Mouse (Mus musculus): ENCODE results near the gene Csf2ra. TPM values are rescaled to one million over a fixed set of nuclear protein-coding genes. Genes with fewer than 3 reads are reported as not detected.
"Not testable (repeated sequence)": the region's sequence is repeated elsewhere in the genome, so short reads cannot be mapped to it uniquely, and the experiment has no call there.

Csf2ra gene
- total RNA-seq, 2 experiments from 2014 or later = 1.4 to 1.5 TPM

DNA sequence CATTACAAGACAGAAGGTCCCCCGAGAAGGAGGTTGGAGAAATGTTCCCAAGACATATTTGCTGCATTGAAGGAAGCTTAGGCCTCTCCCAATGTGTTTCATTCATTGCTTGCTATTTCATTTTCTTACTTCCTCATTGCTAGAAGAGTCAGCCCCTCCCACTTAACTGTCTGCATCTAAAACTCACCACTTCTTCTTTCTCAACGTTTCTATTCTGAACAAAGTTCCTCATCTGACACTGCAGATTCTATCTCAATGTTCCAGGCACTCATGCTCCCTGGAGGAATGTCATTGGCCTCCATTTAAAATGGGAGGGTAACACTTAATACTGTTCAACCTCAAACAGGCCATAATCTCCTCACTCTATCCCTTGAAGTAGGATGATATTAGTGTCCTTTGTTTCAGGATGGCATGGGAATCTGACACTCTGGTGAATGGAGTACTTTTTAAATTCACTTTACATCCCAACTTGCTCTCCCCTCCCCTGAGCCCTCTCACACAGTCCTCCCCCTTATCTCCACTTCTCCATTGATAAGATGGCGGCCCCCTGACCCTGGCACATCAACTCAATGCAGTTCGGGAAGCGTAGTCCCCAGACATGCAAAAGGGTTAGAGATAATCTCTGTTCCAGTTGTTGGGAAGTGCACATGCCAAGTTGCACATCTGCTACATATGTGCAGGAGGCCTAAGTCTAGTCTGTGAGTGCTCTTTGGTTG lies 16.6 kb upstream of the Csf2ra start:
- Histone ChIP-seq H3K4me3 (no peak overlapping the region), H3K27ac (no peak overlapping the region)
- TF ChIP-seq CTCF (IDR thresholded peaks at IDR 0.05) = no peak
- no peak for DNase-seq
- intact Hi-C loops (cut with DNase I) = no loop called here

DNA sequence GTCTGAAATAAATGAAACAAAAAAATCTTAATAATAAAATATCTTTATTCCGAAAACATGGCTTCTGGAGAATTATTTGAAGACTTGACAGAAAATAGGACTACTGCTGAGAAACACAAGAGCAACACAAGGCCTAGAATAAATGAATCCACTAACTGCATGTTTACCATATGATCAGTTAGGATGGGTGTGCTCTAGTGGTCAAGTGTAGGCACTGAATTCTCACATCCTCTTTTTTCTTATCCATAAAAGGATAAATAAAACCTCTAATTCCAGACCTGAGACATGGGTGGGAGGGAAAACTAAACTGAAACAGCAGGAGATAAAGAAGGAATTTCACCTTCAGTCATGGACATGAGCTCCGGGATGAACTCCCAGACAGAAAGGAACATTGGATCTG lies 9.7 kb upstream of the Csf2ra start:
- intact Hi-C loops (cut with DNase I) = no loop called here

DNA sequence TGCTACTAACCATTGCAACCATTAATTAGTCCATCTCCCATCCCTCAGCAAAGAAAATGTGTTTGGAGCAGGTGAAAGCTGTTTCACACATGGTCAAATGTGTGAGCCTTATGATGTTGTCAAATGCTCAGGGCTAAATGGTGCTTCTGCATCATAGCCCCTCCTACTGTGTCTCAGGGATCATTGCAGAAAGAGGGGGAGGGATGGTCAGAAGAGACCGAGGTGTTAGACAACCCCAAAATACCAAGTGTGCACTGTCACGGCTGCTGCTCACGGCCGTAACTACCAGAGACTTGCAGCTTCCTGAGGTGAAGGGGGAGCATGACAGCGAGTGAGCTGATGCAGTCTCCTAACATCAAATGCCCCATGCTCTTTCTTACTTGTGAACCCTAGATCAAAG lies 6.3 kb upstream of the Csf2ra start:
- DNase-seq = no peak
- intact Hi-C loops (cut with DNase I) = no loop called here
- Histone ChIP-seq H3K4me3 (no peak overlapping the region), H3K27ac (no peak overlapping the region)
- TF ChIP-seq CTCF (IDR thresholded peaks at IDR 0.05) = no peak

More for the DNA sequence above, 9.7 kb upstream of the Csf2ra start:
- Histone ChIP-seq H3K4me3 (no peak overlapping the region), H3K27ac (no peak overlapping the region)
- TF ChIP-seq CTCF (IDR thresholded peaks at IDR 0.05) = no peak
- DNase-seq = no peak

DNA sequence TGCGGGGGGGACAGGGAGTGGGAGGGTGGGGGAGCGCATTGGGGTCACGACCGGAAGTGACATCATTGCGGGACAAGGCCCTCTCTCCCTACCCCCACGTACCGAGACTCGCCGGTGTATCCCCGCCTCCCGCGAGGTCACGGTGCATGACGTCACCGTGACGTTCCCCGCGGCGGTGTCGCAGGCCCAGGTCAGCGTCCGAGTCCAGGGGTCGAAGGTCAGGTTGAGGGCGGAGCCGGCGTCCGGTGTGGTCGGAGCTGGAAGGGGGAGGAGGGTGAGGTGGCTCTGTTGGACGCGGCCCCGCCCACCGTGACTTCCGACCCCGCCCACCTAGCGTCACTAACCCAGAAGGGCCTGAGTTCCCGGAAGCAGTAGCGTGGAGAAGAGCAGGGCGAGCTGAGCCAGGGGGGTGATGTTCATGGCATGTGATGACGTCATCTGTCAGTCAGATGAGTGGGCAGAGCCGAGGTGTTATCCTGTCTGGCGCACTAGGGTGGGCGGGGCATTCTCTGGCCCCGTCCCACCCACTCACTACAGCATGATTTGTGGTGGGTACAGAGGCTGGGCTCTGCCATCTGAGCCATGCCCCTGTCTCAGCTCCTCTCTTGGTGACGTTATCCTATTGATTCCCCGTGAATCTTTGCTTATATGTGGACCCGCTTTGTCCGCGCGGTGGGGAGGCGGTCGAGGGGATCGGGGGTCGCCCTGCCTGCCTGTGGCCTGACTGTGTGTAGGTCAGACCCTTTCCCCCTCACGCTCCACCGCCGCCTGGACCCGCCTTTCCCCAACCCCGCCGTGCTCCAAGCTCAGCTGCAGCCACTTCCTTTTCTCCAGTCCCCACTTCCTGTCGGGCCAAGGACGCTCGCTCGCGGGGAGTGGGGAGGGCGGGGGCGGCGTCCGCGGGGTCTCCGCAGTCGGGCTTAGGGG lies 1.0 kb downstream of the Csf2ra start:
- peak overlapping the region; percentile 71 for H3K4me3 ChIP-seq
- peak overlapping the region; percentile 46 for H3K27ac ChIP-seq
- intact Hi-C loops (cut with DNase I) = no loop called here
- TF ChIP-seq CTCF (IDR thresholded peaks at IDR 0.05) = no peak
- DNase-seq = peak; percentile 66

DNA sequence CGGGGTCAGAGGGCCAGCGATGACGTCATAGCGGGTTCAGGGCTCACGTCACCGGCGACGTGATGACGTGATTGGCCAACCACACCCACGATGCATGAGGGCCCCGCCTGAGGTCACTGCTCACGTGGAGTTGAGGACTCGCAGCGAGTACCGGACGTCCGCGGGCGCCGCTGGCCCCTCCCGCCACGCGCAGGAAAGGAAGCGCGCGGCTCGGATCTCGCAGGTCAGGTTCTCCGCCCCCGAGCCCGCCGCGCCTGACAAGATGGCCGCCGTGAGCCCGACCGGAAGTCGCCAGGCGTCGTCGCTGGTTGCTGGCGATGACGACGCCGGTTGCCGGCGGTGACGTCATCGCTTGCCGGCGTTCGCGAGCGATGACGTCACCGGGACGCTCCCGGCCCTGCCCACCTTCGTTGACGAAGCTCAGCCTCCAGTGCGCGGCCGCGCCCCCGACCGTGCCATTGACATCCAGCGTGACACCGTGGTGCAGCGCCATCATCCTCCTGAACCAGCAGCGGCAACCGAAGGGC lies 1.8 kb downstream of the Csf2ra start:
- TF ChIP-seq CTCF (IDR thresholded peaks at IDR 0.05) = no peak
- Histone ChIP-seq H3K4me3 (peak overlapping the region; percentile 71), H3K27ac (peak overlapping the region; percentile 46; the same call in 1 of the 2 replicates)
- intact Hi-C loops (cut with DNase I) = no loop called here
- DNase-seq = peak; percentile 53

DNA sequence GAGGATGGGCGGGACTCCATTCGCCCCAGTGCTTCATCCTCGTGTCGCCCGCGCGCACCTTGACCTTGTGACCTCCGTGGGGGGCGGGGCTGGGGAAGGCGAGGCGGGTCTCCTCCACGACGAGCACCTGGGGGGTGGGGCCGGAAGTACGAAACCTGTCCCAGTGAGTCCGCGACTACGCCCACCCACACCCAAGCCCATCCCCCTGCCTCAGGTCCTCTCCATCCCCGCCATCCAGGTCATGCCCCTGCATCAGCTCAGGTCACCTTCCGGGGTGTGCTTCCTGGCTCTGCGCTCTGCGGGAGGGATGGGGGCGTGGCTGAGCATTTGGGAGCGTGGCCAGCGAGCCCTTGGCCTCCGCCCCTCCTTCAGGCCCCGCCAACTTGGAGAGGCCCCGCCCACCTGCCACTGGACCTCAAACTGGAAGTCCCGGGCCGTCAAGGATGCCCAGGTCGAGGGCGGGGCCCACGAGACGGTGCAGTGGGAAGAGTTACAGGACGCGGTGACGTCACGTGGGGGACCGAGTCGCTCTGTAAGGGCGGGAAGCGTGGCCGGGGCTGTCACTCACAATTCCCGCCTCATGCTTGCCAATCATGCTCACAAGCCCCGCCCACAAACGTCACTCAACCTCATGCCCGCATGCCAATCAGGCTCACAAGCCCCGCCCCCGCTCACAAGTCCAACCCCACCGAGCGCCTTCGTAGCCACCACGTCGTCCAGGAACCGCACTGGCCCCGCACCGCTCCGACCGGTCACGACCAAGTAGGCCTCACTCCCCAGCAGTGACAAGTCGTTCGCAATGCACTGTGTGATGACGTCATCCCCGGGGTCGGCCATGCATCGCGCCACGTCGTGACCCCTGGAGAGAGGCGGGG lies 2.5 kb downstream of the Csf2ra start:
- Histone ChIP-seq H3K27ac (peak overlapping the region; percentile 40; the same call in 1 of the 2 replicates), H3K4me3 (peak overlapping the region; percentile 71)
- DNase-seq = peak; percentile 28
- TF ChIP-seq CTCF (IDR thresholded peaks at IDR 0.05) = no peak
- intact Hi-C loops (cut with DNase I) = no loop called here

DNA sequence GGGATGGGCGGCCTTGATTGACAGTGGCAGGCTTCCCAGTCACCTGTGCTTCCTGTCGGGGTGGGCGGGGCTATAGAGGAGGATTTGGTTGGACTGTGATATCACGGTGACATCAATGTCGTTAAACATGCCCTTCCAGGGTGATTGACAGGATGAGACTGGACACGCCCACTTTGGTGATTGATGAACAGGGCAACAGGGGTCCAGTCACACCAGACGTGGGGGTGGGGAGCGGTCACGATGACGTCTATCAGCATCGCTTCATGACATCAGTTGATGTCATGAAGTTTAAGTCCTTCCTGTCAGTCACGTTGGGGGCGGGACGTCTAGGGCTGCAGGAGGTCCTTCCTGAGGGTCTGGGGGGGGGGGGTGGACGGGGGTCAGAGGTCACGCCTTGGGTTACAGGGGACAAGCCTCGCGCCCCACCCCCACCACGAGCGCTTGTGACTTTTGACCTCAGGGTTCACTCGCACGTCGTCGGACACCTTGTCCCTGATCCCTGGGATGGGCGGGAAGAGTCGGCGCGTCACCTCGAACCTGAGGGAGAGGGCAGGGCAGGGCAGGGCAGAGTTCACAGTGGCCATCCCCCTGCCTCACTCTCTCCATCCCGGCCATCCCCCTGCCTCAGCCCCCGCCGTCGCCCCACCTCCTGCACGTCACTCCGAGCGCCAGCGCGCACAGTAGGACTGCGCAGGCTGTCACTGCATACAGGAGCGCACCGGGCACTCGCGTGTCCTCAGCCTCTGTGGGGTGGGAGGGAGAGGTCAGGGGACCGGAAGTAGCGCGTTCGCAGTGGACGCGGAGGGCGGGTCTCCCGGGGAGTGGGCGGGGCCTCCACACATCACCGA lies 3.3 kb downstream of the Csf2ra start:
- Histone ChIP-seq H3K4me3 (peak overlapping the region; percentile 71; the same call in 1 of the 2 replicates), H3K27ac (no peak overlapping the region)
- DNase-seq = no peak
- no peak for TF ChIP-seq CTCF (IDR thresholded peaks at IDR 0.05)
- intact Hi-C loops (cut with DNase I) = no loop called here

DNA sequence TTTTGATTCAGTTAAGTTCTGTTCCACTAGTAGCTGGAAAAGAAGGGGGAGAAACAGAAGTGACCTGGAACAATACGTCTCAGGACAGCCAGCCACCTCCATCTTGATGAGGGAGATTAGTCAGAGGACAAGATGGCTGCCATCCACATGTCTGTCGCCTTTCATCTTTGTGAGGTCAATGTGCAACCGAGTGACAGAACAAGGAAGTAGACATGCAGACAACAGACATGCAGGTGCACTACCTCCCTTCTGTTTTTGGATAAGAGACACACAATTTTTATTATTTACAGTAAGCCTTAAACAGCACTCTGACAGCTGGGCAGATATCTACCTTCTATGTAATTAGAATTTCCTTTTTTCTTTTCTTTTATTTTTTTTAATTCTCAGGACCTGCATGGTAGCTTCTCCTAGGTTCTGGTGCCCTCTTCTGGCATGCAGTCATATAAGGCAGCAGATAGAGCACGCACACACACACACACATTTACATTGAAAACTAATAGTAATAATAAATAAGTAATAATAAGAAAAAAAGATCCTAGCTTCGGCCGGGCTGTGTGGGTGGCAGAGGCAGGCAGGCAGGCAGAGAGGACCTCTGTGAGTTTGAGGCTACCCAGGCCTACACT lies 4.4 kb downstream of the Csf2ra start:
- no peak for DNase-seq
- no peak for TF ChIP-seq CTCF (IDR thresholded peaks at IDR 0.05)
- Histone ChIP-seq H3K27ac (no peak overlapping the region), H3K4me3 (no peak overlapping the region)
- intact Hi-C loops (cut with DNase I) = no loop called here

DNA sequence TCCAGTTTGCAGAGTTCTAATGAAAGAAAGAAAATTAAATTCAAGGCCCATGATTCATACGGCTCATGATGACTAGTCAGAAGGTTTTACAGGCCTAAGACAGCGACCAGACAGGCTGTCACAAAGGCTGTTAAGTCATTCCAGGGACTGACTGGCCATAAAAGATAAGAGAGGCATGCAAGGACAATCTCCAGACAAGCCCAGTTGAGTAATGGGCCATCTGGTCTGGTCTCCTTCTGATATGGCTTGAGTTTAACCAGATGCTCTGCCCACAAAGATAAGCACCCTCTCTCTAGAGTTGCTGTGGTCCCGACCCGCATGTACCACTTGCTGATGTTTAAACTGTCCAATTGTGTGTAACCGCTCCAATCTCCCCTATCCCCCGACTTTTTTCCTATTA lies 20.7 kb downstream of the Csf2ra start:
- intact Hi-C loops (cut with DNase I); H3K27ac ChIP-seq; H3K4me3 ChIP-seq; DNase-seq: not testable (repeated sequence)

DNA sequence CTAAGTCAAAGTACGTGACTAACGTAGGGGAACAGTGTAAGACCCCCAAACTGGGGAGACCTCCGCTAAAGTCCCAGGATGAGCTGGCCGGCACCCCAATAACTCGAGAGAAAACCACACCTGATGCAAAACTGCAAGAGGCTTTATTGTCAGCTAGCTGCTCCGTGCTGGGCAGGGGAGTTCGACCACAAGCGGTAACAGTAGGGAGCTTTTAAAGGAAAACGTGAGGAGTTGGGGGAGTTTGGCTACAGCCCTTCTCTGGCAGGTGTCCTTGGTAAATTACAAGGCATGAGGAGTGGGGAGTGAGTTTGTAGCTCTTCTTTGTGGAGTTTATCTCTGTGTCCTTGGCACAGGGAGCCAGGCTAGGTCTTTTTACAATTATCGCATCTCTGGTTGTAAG lies 28.4 kb downstream of the Csf2ra start:
- no peak overlapping the region for H3K27ac ChIP-seq
- DNase-seq = no peak
- no peak overlapping the region for H3K4me3 ChIP-seq
- TF ChIP-seq CTCF (IDR thresholded peaks at IDR 0.05) = no peak
- intact Hi-C loops (cut with DNase I) = no loop called here

DNA sequence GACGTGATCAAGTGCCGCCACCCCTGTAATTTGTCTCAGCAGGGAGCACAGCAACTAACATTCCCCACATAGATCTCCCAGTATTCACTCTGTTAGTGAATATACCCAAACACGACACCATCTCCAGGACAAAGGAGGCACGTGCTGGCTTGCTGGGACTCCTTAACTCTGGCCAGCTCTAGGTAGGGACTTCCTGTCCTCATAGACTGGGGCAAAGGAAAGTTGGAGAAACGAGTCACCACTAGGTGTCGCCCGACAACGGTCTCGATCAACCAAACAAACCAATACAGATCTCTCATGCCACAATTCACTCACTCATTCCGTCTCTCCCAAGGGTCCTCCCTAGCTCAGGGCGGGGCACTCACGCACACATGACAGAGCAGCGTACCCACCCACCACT lies 28.9 kb downstream of the Csf2ra start:
- Histone ChIP-seq H3K4me3 (no peak overlapping the region), H3K27ac (no peak overlapping the region)
- no peak for TF ChIP-seq CTCF (IDR thresholded peaks at IDR 0.05)
- intact Hi-C loops (cut with DNase I) = no loop called here
- DNase-seq = peak; percentile 85

DNA sequence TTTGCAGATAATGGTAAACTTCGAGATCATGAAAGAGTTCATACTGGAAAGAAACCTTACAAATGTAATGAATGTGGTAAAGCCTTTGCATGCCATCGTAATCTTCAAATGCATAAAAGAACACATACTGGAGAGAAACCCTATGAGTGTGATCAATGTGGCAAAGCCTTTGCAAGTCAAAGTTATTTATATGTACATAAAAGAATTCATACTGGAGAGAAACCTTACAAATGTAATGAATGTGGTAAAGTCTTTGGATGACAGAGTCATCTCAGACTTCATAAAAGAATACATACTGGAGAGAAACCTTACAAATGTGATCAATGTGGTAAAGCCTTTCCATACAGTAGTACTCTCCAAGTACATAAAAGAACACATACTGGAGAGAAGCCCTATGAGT lies 44.6 kb downstream of the Csf2ra start, which contains the start of gene Gm6020:
Gene Gm6020, plus strand, starts transcription at position 301 of the 400 bp plus-strand sequence.
- H3K4me3 ChIP-seq; H3K27ac ChIP-seq; DNase-seq; intact Hi-C loops (cut with DNase I): not testable (repeated sequence)

Data from gastrocnemius, adult 2 months (tissue).